Mouse (Mus musculus): ENCODE data around the gene Get4.

The Get4 gene

DNA sequence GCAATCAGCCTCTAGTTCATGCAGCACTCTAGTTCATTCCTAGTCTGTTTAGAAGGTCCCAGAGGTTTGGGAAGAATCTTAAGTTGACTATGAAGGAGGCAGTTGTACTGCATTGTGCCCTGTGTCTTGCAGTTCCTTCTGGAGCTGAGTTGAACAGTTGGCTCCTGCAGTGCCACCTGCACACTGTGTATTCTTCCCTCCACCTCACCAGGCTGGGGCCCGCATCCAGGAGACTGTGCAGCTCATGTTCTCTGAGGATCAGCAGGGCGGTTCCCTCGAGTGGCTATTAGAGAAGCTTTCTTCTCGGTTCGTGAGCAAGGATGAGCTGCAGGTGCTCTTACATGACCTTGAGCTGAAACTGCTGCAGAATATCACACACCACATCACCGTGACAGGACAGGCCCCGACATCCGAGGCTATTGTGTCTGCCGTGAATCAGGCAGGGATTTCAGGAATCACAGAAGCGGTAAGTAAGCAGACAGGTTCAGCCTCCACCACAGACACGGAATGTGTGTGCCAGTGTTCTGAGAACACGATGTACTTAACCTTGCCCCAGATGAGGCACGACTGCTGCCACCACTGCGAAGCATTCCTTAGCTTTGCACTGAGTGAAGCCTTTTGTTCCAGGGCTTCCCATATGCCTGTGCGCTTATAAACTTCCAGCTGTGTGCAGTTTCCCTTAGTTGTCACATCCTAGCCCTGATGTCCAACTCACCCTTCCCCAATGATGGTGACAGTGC lies 10.9 kb upstream of the Get4 start:
- in situ Hi-C loops (cut with MboI, MseI), result no loop called here

GRCm38 (mm10) chr5:139243384-139243783 lies 8.7 kb upstream of the Get4 start:
- in situ Hi-C loops (cut with MboI, MseI), result no loop called here

- in situ Hi-C loops (cut with MboI, MseI), result no loop called here
These were observed 4.4 kb upstream of the Get4 start for GRCm38 (mm10) chr5:139247767-139248166.

- in situ Hi-C loops (cut with MboI, MseI), result no loop called here
These were observed 3.3 kb upstream of the Get4 start for GRCm38 (mm10) chr5:139248846-139249245.

GRCm38 (mm10) chr5:139251279-139251678 lies 845 bp upstream of the Get4 start:
- in situ Hi-C loops (cut with MboI, MseI), result loop anchor here (5.0 kb wide), 1 partner anchor 49 kb away; the partner anchor contains the start of gene Sun1

- in situ Hi-C loops (cut with MboI, MseI), result loop anchor here (5.0 kb wide), 1 partner anchor 49 kb away; the partner anchor contains the start of gene Sun1
These were observed 416 bp upstream of the Get4 start for GRCm38 (mm10) chr5:139251736-139252080.

DNA sequence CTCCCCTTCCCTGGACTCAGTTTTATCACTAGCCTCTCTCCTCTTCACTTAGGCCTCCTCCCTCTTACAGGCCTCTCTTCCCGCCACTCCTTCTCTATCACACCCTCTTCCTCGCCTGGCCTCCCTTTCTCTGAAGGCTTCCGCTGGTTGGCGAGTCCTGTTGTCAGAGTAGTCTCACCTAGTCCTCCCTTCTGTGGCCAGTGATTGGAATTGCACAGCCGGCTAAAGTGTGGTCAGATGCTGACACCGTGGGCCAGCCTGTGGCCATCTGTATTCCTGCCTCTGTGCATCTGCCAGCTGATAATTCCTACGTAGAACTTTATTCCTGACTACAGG lies 754 bp downstream of the Get4 start:
- in situ Hi-C loops (cut with MboI, MseI), result loop anchor here (5.0 kb wide), 1 partner anchor 51 kb away; the partner anchor contains the start of gene Sun1

DNA sequence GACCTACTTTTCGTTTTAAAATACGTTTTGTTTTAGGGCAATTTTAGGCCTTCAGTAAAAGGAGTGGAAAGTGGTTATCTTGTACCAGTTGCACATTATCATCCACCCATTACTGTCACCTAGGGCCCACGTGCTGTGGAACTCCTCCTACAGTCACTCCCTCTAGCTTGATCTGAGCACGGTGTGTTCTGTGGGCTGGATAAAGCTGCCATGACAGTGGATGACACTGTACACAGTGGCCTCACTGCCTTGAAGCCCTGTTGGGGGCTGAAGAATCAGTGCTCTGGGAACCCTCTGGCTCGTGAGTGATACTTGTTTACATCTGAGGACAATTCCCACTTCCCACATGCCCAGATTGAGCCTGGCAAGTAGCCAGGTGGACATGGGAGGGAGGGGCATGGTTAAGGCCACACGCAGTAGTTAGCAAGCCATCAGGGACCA lies 1.2 kb downstream of the Get4 start:
- in situ Hi-C loops (cut with MboI, MseI), result loop anchor here (5.0 kb wide), 1 partner anchor 51 kb away; the partner anchor contains the start of gene Sun1

- in situ Hi-C loops (cut with MboI, MseI), result loop anchor here (5.0 kb wide), 1 partner anchor 53 kb away; the partner anchor contains the start of gene Sun1
These were observed 2.8 kb downstream of the Get4 start for GRCm38 (mm10) chr5:139254938-139255337.

GRCm38 (mm10) chr5:139255777-139256176 lies 3.7 kb downstream of the Get4 start:
- in situ Hi-C loops (cut with MboI, MseI), result no loop called here

GRCm38 (mm10) chr5:139256211-139256765 lies 4.2 kb downstream of the Get4 start:
- in situ Hi-C loops (cut with MboI, MseI), result no loop called here

DNA sequence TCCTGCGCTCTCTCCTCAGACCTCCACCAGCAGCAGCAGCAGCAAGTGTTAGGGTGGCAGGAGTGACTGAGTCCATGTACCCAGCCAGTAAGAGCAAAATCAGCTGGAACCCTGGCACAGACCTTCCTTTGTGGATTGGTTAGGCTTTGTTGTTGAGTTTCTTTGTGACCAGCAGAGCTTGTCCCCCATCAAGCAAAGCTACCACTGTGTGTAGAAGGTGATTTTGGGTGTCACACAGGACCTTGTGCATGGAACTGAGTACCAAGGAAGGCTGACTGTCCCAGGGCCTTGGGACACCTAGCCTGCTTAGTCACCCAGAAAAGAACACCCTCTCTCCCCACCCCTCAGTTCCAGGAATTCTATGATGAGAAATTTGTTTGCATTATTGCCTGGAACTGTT lies 5.1 kb downstream of the Get4 start:
- in situ Hi-C loops (cut with MboI, MseI), result no loop called here

DNA sequence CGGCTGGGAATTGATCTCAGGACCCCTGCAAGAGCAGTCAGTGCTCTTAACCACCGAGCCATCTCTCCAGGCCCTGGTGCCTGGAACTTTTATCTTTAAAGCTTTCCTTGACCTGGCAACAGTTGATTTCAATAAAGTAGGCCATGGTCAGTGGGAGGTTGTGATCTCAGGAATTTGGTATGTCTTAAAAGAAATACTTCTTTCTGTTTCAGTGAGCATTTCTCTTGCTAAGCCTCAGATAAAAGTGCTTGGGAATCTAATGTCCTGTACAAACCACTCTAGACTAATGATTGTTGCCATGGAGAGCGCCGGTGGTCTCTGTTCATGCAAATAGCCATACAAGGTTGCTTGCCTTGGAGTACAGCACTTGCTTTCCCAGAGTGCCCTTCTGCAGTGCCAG lies 5.7 kb downstream of the Get4 start:
- in situ Hi-C loops (cut with MboI, MseI), result no loop called here

DNA sequence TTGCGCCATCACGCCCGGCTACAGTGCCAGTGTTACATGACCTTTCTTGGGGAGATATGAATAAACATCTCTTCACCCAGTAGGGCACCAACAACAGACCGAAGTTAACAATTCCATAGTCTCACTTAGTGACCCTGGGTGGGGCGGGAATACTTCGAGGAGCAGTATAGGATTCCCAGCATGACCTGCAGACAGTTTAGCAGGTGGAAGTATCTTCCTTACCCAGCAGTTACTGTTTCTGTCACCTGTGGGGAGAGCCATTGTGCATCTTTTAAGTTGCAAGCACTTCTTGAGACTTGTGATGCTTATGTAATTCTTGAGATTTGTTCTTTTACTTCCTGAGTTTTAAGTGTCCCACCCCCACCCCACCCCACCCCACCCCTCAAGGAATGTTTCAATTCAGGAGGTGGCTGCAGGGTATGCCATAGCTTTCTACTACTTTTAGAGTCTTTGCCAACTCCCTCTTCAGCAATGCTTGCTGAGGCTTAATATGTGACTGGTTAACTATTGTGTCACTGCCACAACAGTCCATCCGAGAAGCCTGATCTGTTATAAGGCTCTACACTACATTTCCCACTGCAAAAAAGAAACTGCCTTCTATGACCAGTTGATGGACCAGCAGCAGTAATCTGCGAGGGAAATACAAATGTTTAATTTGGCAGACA lies 6.4 kb downstream of the Get4 start:
- in situ Hi-C loops (cut with MboI, MseI), result no loop called here

DNA sequence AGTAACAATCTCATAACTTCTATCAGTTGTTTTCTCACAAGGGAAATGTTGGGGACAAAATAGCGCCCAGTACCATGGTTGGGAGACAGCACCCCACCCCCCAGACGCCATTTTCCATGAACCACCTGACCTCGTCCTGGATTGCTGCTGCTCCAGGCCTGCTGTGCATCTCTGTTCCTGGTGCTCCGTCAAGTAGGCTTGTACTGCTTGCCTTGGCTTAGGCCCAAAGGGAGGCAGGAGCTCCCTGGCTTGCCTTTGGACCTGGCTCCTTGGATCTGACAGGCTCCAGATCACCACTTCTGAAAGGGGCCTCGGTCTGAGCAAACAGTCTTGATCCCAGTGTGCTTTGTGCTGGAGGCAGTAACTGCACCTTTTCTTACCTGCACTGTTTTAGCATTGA lies 7.7 kb downstream of the Get4 start:
- in situ Hi-C loops (cut with MboI, MseI), result no loop called here

GRCm38 (mm10) chr5:139261403-139261802 lies 9.3 kb downstream of the Get4 start:
- in situ Hi-C loops (cut with MboI, MseI), result no loop called here

GRCm38 (mm10) chr5:139267661-139268060 lies 15.5 kb downstream of the Get4 start:
- in situ Hi-C loops (cut with MboI, MseI), result no loop called here

- in situ Hi-C loops (cut with MboI, MseI), result no loop called here
These were observed 18.8 kb downstream of the Get4 start for GRCm38 (mm10) chr5:139270806-139271521.

DNA sequence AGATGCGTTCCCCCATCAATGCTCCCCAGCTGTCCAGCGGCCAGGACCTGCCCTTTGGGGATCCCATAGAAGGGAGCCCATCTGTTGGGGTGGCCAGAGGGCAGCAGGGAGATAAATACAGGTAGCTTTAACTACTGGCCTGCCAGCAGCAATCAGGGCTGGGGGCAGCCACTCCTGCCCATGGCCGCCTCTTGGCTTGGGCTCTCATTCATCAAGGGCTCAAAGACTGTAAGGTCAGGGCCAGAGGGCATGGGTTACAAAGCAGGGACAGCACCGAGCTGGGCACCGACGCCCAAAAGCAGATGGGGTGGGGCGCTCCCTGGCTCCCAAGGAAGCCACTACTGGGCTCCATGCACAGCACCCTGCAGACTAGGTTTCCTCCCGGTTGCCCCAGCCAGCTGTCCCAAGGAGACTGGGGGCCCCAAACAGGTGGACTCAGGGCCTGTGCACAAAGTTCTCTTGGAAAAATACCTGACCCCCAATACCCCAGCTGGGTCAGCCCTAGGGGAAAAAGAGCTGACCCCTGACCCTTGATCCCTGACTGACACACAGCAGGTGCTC lies 19.9 kb downstream of the Get4 start:
- in situ Hi-C loops (cut with MboI, MseI), result no loop called here

GRCm38 (mm10) chr5:139277287-139277686 lies 25.2 kb downstream of the Get4 start:
- in situ Hi-C loops (cut with MboI, MseI), result no loop called here

- in situ Hi-C loops (cut with MboI, MseI), result loop anchor here (5.0 kb wide), 2 partner anchors 36 to 76 kb away; no protein-coding TSS in a partner anchor
These were observed 29.4 kb downstream of the Get4 start for GRCm38 (mm10) chr5:139281373-139282112.

All from T-helper 1 cell (primary cell).